In genomic region chr6:91621437-91621836, GRCm38 (mm10) we compare ENCODE assay signal across 18 mouse cellular contexts.
DNase-seq lines count a peak whose midpoint lies in the region; ATAC-seq lines count a peak whose summit lies in the region.
"Had no signal": no experiment of that assay in that cellular context is flagged by ENCODE, and none has a peak within 500 bp of the region (broad histone marks: within the 10 kb centered on the region; RNA-seq: fewer than 3 reads in every experiment).

No protein-coding gene starts in this region.

- intact Hi-C loops in gastrocnemius, postnatal 14 days (cut with DNase I; ENCODE audit: low total_unique reads) = no loop called here

- no peak for ATAC-seq in inflammation-experienced regulatory T-cells, adult 6 months
- ATAC-seq: forebrain, embryonic 14.5 days; forebrain, embryonic 16.5 days had no signal

- DNase-seq in gastrocnemius, adult 18-20 months (ENCODE audit: low spot score) = peak; percentile 48
- DNase-seq in gastrocnemius, postnatal 10 days = no peak
- peak; percentile 35 for DNase-seq in gastrocnemius, postnatal 25 days
- no peak for DNase-seq in gastrocnemius, postnatal 14 days
- peak; percentile 67 for DNase-seq in skeletal muscle tissue, adult 2 months (ENCODE audit: low read depth, low spot score)
- DNase-seq: adrenal gland, adult 2 months; adrenal gland, postnatal 10 days; adrenal gland, postnatal 25 days; cerebellum, adult 11 months; cerebellum, adult 18-20 months; cerebellum, adult 8-10 months; cerebellum, adult 9-11 months; cerebellum, postnatal 14 days; cerebellum, postnatal 36 days; embryo, embryonic 11 days had no signal

Comparison
In these comparisons a context has a peak if more than half of its experiments do, and no peak if none do; other contexts are left out.
1. DNase-seq: peak in gastrocnemius, adult 18-20 months (single experiment), gastrocnemius, postnatal 25 days (single experiment) and skeletal muscle tissue, adult 2 months (single experiment); none in gastrocnemius, postnatal 10 days (single experiment) and gastrocnemius, postnatal 14 days (single experiment).